Mouse (Mus musculus): ENCODE data around the gene Frmd4b. TPM values are rescaled to one million over a fixed set of nuclear protein-coding genes. Genes with fewer than 3 reads are reported as not detected.

Frmd4b gene
- total and polyA plus RNA-seq, 3 experiments: 0.44 to 2.9 TPM; not detected in 1

GRCm38 (mm10) chr6:97252086-97252485 lies 365.3 kb downstream of the Frmd4b start:
- H3K27me3 ChIP-seq (ENCODE audit: insufficient read depth, low read length): no peaks in the 10 kb centered on the region
- TF ChIP-seq POLR2AphosphoS5 (IDR thresholded peaks at IDR 0.05; ENCODE audit: insufficient replicate concordance, low read depth, low read length) (no peak), GATA1 (IDR thresholded peaks at IDR 0.05; ENCODE audit: borderline replicate concordance, low read length) (no peak)
- H3K4me3 ChIP-seq (ENCODE audit: low read depth, low read length): no peak overlapping the region
- H3K9me3 ChIP-seq (replicated peaks): no peaks in the 10 kb centered on the region
- no peaks in the 10 kb centered on the region for H3K36me3 ChIP-seq (replicated peaks)
- H3K4me1 ChIP-seq (ENCODE audit: insufficient read depth, low read depth, low read length): no peaks in the 10 kb centered on the region
- ATAC-seq (ENCODE audit: extremely low read depth, insufficient number of reproducible peaks, low FRiP score, poor library complexity, severe bottlenecking): no peak
- DNase-seq (ENCODE audit: low spot score): no peak

DNA sequence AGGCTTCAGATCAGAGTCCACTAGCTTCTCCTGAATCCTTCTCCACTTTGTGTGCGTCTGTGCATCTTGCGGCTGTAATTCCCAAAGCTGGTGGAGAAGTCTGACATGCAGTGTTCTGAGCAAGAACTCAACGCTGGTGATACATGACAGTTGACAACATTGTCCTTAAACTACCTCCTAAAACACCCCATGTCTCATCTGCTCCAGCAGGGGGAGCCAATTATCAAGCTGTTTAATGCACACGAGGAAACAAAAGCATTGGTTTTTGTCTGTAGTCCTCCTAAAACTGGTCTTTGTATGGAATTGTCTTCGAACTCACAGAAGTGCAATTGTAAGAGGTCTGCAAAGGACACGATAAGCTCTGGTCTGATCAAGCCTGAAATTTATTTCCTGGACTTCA lies 366.4 kb downstream of the Frmd4b start:
- no peak overlapping the region for H3K4me3 ChIP-seq (ENCODE audit: low read depth, low read length)
- TF ChIP-seq POLR2AphosphoS5 (IDR thresholded peaks at IDR 0.05; ENCODE audit: insufficient replicate concordance, low read depth, low read length): no peak
- TF ChIP-seq CTCF (IDR thresholded peaks at IDR 0.05; ENCODE audit: low read depth, low read length): peak; percentile 25; the same call in 1 of the 2 replicates
- peak; percentile 40; the same call in 1 of the 2 replicates for ATAC-seq (ENCODE audit: extremely low read depth, insufficient number of reproducible peaks, low FRiP score, poor library complexity, severe bottlenecking)
- H3K27me3 ChIP-seq (ENCODE audit: insufficient read depth, low read length): no peaks in the 10 kb centered on the region
- no peaks in the 10 kb centered on the region for H3K9me3 ChIP-seq (replicated peaks)
- no peaks in the 10 kb centered on the region for H3K4me1 ChIP-seq (ENCODE audit: insufficient read depth, low read depth, low read length)
- H3K36me3 ChIP-seq (replicated peaks): no peaks in the 10 kb centered on the region
- peak; percentile 11 for DNase-seq (ENCODE audit: low spot score)

DNA sequence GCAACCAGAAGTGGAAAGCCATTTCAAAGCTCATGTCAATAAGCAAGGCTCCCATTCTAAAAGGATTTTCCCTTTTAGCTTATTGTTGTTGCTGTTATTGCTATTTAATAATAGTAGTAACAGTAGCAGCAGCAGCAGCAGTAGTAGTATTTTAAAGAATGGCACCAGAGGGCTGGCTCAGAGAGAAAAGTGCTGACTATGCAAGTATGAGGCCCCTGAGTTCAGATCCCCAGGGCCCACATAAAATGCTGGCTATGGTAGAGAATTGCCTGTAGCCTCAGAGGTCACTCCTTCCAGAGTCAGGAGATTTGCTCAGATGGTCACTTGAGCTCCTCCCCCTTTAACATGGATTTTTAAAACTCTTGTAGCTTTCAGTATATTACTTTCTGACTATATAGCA lies 372.1 kb downstream of the Frmd4b start:
- no peaks in the 10 kb centered on the region for H3K4me1 ChIP-seq (ENCODE audit: insufficient read depth, low read depth, low read length)
- no peak for DNase-seq (ENCODE audit: low spot score)

GRCm38 (mm10) chr6:97242522-97242921 lies 374.8 kb downstream of the Frmd4b start:
- Histone ChIP-seq H3K4me3 (ENCODE audit: low read depth, low read length) (no peak overlapping the region), H3K4me1 (ENCODE audit: insufficient read depth, low read depth, low read length) (no peaks in the 10 kb centered on the region), H3K9me3 (replicated peaks) (peaks cover 3% of the 10 kb centered on the region; the same call in 1 of the 2 replicates), H3K27me3 (ENCODE audit: insufficient read depth, low read length) (no peaks in the 10 kb centered on the region), H3K36me3 (replicated peaks) (no peaks in the 10 kb centered on the region)
- no peak for TF ChIP-seq GATA1 (IDR thresholded peaks at IDR 0.05; ENCODE audit: borderline replicate concordance, low read length)
- no peak for TF ChIP-seq TAL1 (conservative IDR thresholded peaks at IDR 0.05; ENCODE audit: low read depth, low read length)
- no peak for TF ChIP-seq POLR2AphosphoS5 (IDR thresholded peaks at IDR 0.05; ENCODE audit: insufficient replicate concordance, low read depth, low read length)
- TF ChIP-seq CTCF (IDR thresholded peaks at IDR 0.05; ENCODE audit: low read depth, low read length): no peak
- TF ChIP-seq GATA2 (IDR thresholded peaks at IDR 0.05; ENCODE audit: borderline replicate concordance, low read depth, low read length): no peak
- no peak for DNase-seq (ENCODE audit: low spot score)
- ATAC-seq (ENCODE audit: extremely low read depth, insufficient number of reproducible peaks, low FRiP score, poor library complexity, severe bottlenecking): no peak

More for the DNA sequence above, 372.1 kb downstream of the Frmd4b start:
- no peaks in the 10 kb centered on the region for H3K27me3 ChIP-seq (ENCODE audit: insufficient read depth, low read length)
- no peaks in the 10 kb centered on the region for H3K9me3 ChIP-seq (replicated peaks)
- no peak overlapping the region for H3K4me3 ChIP-seq (ENCODE audit: low read depth, low read length)
- no peak for TF ChIP-seq GATA1 (IDR thresholded peaks at IDR 0.05; ENCODE audit: borderline replicate concordance, low read length)
- no peak for TF ChIP-seq GATA2 (IDR thresholded peaks at IDR 0.05; ENCODE audit: borderline replicate concordance, low read depth, low read length)
- no peak for TF ChIP-seq CTCF (IDR thresholded peaks at IDR 0.05; ENCODE audit: low read depth, low read length)
- TF ChIP-seq TAL1 (conservative IDR thresholded peaks at IDR 0.05; ENCODE audit: low read depth, low read length): no peak
- no peak for TF ChIP-seq POLR2AphosphoS5 (IDR thresholded peaks at IDR 0.05; ENCODE audit: insufficient replicate concordance, low read depth, low read length)
- no peaks in the 10 kb centered on the region for H3K36me3 ChIP-seq (replicated peaks)
- no peak for ATAC-seq (ENCODE audit: extremely low read depth, insufficient number of reproducible peaks, low FRiP score, poor library complexity, severe bottlenecking)

GRCm38 (mm10) chr6:97240092-97240491 lies 377.2 kb downstream of the Frmd4b start:
- no peak for TF ChIP-seq GATA2 (IDR thresholded peaks at IDR 0.05; ENCODE audit: borderline replicate concordance, low read depth, low read length)
- no peak for TF ChIP-seq POLR2AphosphoS5 (IDR thresholded peaks at IDR 0.05; ENCODE audit: insufficient replicate concordance, low read depth, low read length)
- no peak for TF ChIP-seq CTCF (IDR thresholded peaks at IDR 0.05; ENCODE audit: low read depth, low read length)
- TF ChIP-seq TAL1 (conservative IDR thresholded peaks at IDR 0.05; ENCODE audit: low read depth, low read length): no peak
- no peak for TF ChIP-seq GATA1 (IDR thresholded peaks at IDR 0.05; ENCODE audit: borderline replicate concordance, low read length)
- Histone ChIP-seq H3K9me3 (replicated peaks) (peaks cover 3% of the 10 kb centered on the region; the same call in 1 of the 2 replicates), H3K27me3 (ENCODE audit: insufficient read depth, low read length) (no peaks in the 10 kb centered on the region), H3K4me1 (ENCODE audit: insufficient read depth, low read depth, low read length) (no peaks in the 10 kb centered on the region), H3K36me3 (replicated peaks) (peaks cover 3% of the 10 kb centered on the region), H3K4me3 (ENCODE audit: low read depth, low read length) (no peak overlapping the region)
- no peak for ATAC-seq (ENCODE audit: extremely low read depth, insufficient number of reproducible peaks, low FRiP score, poor library complexity, severe bottlenecking)
- no peak for DNase-seq (ENCODE audit: low spot score)

DNA sequence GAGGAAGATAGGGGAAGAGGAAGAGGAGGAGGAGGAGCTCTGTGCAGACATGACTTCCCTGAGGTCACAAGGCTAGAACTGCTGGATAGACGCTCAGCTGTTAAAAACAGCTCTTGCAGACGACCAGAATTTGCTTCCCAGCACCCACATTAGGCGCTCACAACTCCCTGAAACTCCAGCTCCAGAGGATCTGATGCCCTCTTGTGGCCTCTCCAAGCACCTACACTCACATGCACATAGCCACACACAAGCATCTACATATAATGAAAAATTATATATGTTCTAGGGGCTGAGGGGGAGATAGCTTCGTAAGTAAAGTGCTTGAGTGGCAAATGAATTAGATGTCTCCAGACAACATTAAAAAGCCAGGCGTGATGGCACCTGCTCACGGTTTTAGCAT lies 378.0 kb downstream of the Frmd4b start:
- Histone ChIP-seq H3K27me3 (ENCODE audit: insufficient read depth, low read length) (no peaks in the 10 kb centered on the region), H3K4me3 (ENCODE audit: low read depth, low read length) (no peak overlapping the region), H3K4me1 (ENCODE audit: insufficient read depth, low read depth, low read length) (no peaks in the 10 kb centered on the region), H3K9me3 (replicated peaks) (peaks cover 3% of the 10 kb centered on the region; the same call in 1 of the 2 replicates), H3K36me3 (replicated peaks) (peaks cover 10% of the 10 kb centered on the region)
- ATAC-seq (ENCODE audit: extremely low read depth, insufficient number of reproducible peaks, low FRiP score, poor library complexity, severe bottlenecking) (no peak), DNase-seq (ENCODE audit: low spot score) (no peak)
- TF ChIP-seq POLR2AphosphoS5 (IDR thresholded peaks at IDR 0.05; ENCODE audit: insufficient replicate concordance, low read depth, low read length) (no peak), GATA2 (IDR thresholded peaks at IDR 0.05; ENCODE audit: borderline replicate concordance, low read depth, low read length) (no peak), TAL1 (conservative IDR thresholded peaks at IDR 0.05; ENCODE audit: low read depth, low read length) (no peak), GATA1 (IDR thresholded peaks at IDR 0.05; ENCODE audit: borderline replicate concordance, low read length) (no peak), CTCF (IDR thresholded peaks at IDR 0.05; ENCODE audit: low read depth, low read length) (no peak)

Other genes with a start within 250 kb of the Frmd4b start
- gene Mitf, start 189.5 kb upstream of the Frmd4b start, total RNA-seq (2014; fragmentation: Nextera tagmentation): not detected in 2 replicates
- gene Mitf, start 189.5 kb upstream of the Frmd4b start, total RNA-seq (2017): 0.06 and 0.33 TPM in 2 replicates
- gene Mitf, start 189.5 kb upstream of the Frmd4b start, polyA plus RNA-seq (2012): not detected in 2 replicates